Mouse (Mus musculus): ENCODE measurements around the gene Cdkn2aipnl. TPM values are rescaled to one million over a fixed set of nuclear protein-coding genes. Genes with fewer than 3 reads are reported as not detected.

Gene Cdkn2aipnl
- total RNA-seq (2014; rRNA removed) (84.6 and 87.8 TPM in 2 replicates), polyA plus RNA-seq (2015; fragmentation: Nextera tagmentation; extraction: Ambion mirVana) (99.5 and 104 TPM in 2 replicates)

DNA sequence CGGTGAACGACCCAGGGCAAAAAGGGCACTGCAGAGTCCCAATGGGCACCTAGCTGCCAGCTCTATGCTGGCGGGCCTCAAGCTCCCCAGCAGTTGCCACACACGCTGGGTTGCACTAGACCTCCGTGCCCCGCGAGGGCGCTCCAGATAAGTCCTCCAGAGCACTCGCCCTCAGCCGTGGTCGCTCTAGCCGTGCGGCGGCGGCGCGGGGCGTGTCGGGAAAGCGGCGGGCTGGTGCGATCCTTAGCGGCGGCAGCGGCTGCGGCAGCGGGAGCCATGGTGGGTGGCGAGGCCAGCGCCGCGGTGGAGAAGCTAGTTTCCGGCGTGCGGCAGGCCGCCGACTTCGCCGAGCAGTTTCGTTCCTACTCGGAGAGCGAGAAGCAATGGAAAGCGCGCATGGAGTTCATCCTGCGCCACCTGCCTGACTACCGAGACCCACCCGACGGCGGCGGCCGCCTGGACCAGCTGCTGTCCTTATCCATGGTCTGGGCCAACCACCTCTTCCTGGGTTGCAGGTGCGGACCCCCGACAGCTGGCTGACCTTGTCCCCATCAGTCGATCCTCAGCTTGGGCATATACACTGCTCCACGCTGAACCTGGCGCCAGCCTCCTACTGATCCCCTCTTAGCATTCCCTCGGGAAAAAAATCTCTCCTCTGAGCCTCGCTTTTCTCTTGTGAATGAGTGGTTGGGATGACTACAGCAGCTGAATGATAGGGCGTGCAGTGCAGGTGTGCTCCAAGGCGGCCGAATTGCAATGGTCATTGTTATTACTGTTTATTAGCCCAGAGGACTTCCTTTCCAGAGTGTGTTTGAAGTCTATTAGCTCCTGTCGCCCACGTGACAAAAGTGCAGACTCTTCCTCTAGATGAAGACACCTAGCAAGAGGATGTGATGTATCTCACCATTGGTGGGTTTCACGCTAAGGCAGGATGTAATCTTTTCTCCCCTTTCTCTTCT lies at the start of gene Cdkn2aipnl:
Cdkn2aipnl (plus strand) TSS at position 219 of the 959 bp plus-strand sequence.
- peaks cover 19% of the 10 kb centered on the region for H3K36me3 ChIP-seq (ENCODE audit: insufficient read depth, low read length)
- peaks cover 6% of the 10 kb centered on the region; the same call in 1 of the 2 replicates for H3K4me1 ChIP-seq (ENCODE audit: insufficient read depth, low read length)
- peak; percentile 89 for TF ChIP-seq CTCF (IDR thresholded peaks at IDR 0.05; ENCODE audit: low read depth)
- no peaks in the 10 kb centered on the region for H3K27me3 ChIP-seq (ENCODE audit: insufficient read depth, low read length)
- no peaks in the 10 kb centered on the region for H3K9me3 ChIP-seq (ENCODE audit: low read length)
- H3K27ac ChIP-seq = peak within 1 kb of the TSS; percentile 71
- DNase-seq (ENCODE audit: low spot score) (peak; percentile 98), ATAC-seq (peak; percentile 96)
- WGBS = 3% methylated on average over 54 of the region's 63 CpGs
- H3K4me2 ChIP-seq (ENCODE audit: low read depth, low read length) = peak within 1 kb of the TSS; percentile 83
- H3K9ac ChIP-seq (replicated peaks; ENCODE audit: low read length) = peak within 1 kb of the TSS; percentile 71
- peak within 1 kb of the TSS; percentile 70 for H3K4me3 ChIP-seq (ENCODE audit: low read length)

DNA sequence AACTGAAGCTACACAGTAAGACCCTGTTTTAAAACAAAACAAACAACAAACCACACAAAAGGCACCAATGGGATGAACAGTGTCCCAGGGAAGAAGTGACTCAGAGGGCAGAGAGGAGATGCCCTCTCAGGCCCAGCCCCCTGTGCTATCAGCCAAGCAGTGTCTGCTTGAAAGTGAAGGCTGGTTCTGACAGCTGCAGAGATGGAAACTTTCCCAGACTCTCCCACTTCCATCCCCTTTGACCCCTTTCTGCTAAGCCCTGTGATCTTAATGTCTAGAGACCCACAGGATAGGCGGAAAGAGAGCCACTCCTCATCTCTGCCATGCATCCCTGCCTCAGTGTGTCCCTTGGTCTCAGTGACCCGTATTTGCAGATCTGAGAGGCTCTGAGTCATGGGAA lies 49.5 kb upstream of the Cdkn2aipnl start:
- H3K36me3 ChIP-seq (ENCODE audit: insufficient read depth, low read length) = no peaks in the 10 kb centered on the region
- H3K4me1 ChIP-seq (ENCODE audit: insufficient read depth, low read length) = peaks cover 10% of the 10 kb centered on the region; the same call in 1 of the 2 replicates
- DNase-seq (ENCODE audit: low spot score) (no peak), ATAC-seq (no peak)
- 70% methylated on average over 2 of the region's 2 CpGs for WGBS
- no peak for TF ChIP-seq CTCF (IDR thresholded peaks at IDR 0.05; ENCODE audit: low read depth)
- H3K4me2 ChIP-seq (ENCODE audit: low read depth, low read length) = no peak overlapping the region
- H3K27me3 ChIP-seq (ENCODE audit: insufficient read depth, low read length) = no peaks in the 10 kb centered on the region
- H3K27ac ChIP-seq = no peak overlapping the region
- H3K4me3 ChIP-seq (ENCODE audit: low read length) = no peak overlapping the region
- no peaks in the 10 kb centered on the region for H3K9me3 ChIP-seq (ENCODE audit: low read length)
- H3K9ac ChIP-seq (replicated peaks; ENCODE audit: low read length) = no peak overlapping the region

DNA sequence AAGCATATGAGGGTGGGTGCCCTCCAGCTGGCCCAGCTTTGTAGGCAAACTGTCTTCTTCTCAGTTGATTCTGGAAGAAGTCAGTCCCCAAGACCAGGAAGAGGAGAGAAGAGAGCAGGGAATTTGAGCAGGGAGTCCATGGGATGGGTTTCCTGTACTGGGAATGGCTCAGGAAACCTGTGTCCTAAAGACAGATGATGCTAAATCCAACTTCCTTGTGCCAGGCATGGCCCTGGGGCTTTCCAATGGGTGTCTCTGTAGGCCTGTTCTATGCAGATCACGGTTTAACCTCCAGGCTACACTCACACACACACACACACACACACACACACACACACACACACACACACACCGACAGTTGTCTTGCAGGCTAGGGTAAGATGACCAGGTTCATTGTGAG lies 48.9 kb upstream of the Cdkn2aipnl start:
- Histone ChIP-seq H3K27ac (no peak overlapping the region), H3K27me3 (ENCODE audit: insufficient read depth, low read length) (no peaks in the 10 kb centered on the region), H3K9me3 (ENCODE audit: low read length) (no peaks in the 10 kb centered on the region; the same call in 1 of the 2 replicates), H3K9ac (replicated peaks; ENCODE audit: low read length) (no peak overlapping the region), H3K4me2 (ENCODE audit: low read depth, low read length) (no peak overlapping the region), H3K4me3 (ENCODE audit: low read length) (no peak overlapping the region), H3K36me3 (ENCODE audit: insufficient read depth, low read length) (no peaks in the 10 kb centered on the region), H3K4me1 (ENCODE audit: insufficient read depth, low read length) (peaks cover 10% of the 10 kb centered on the region; the same call in 1 of the 2 replicates)
- 87% methylated on average over 2 of the region's 2 CpGs for WGBS
- DNase-seq (ENCODE audit: low spot score) = no peak
- ATAC-seq = no peak
- no peak for TF ChIP-seq CTCF (IDR thresholded peaks at IDR 0.05; ENCODE audit: low read depth)

DNA sequence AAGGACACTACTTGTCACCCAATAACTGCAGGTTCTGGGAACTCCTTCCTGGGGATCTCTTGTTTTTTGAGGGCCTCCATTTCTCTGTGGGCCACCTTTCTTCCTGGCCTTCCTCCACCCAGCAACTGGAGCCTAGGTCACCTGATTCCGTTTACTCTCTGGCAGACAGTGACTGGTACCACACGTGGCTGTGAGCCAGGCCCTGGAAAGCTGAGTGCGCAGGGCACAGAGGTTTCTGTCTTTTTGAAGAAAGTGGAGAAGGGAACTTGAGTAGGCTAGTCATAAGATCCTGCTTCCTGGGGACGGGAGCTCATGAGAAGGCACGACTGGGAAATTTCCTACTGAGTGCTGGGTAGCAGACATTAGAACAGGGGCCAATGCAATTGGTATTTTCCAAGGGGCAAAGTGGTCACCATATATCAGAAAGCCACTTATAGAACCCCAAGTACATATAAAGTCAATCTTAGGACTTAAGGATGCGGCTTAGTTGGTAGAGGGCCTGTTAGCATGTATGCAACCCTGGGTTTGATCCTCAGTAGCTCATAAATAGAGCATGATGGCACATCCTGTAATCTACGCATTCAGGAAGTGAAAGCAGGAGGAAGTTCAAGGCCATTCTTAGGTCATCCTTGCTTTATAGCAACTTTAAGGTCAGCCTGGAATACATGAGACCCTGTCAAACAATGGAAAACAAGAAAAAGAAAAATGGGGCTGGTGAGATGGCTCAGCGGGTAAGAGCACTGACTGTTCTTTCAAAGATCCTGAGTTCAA lies 45.9 kb upstream of the Cdkn2aipnl start:
- Histone ChIP-seq H3K27ac (no peak overlapping the region), H3K27me3 (ENCODE audit: insufficient read depth, low read length) (no peaks in the 10 kb centered on the region), H3K9ac (replicated peaks; ENCODE audit: low read length) (no peak overlapping the region), H3K9me3 (ENCODE audit: low read length) (no peaks in the 10 kb centered on the region; the same call in 1 of the 2 replicates), H3K4me3 (ENCODE audit: low read length) (no peak overlapping the region), H3K4me2 (ENCODE audit: low read depth, low read length) (no peak overlapping the region), H3K36me3 (ENCODE audit: insufficient read depth, low read length) (no peaks in the 10 kb centered on the region), H3K4me1 (ENCODE audit: insufficient read depth, low read length) (0 out of 2 replicates have a peak, but pooled peaks cover 1% of the 10 kb centered on the region)
- TF ChIP-seq CTCF (IDR thresholded peaks at IDR 0.05; ENCODE audit: low read depth) = no peak
- ATAC-seq (no peak), DNase-seq (ENCODE audit: low spot score) (no peak)
- WGBS = 83% methylated on average over 8 of the region's 8 CpGs

DNA sequence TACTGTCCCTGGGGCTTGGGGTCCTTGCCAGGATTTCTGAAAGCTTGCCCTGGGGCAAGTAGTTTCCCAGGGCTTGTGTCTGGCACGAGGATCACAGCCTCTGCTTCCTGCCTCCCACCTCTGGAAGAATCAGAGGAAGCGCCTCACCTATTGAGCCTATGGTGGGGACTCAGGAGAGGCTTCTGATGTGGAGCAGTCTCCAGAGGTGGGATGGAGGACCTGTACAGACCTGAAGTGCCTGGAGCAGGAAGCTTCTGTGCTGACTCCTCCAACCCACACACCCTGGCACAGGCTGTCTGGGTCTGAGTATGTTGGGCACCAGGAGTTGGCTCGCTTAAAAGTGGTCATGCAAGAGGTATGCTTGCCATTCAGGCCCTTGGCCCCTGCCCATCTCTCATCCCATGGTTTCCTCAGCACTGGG lies 45.0 kb upstream of the Cdkn2aipnl start:
- H3K27me3 ChIP-seq (ENCODE audit: insufficient read depth, low read length) = no peaks in the 10 kb centered on the region
- no peak for ATAC-seq
- no peak for DNase-seq (ENCODE audit: low spot score)
- no peaks in the 10 kb centered on the region; the same call in 1 of the 2 replicates for H3K9me3 ChIP-seq (ENCODE audit: low read length)
- no peak overlapping the region for H3K4me2 ChIP-seq (ENCODE audit: low read depth, low read length)
- no peak for TF ChIP-seq CTCF (IDR thresholded peaks at IDR 0.05; ENCODE audit: low read depth)
- no peak overlapping the region for H3K27ac ChIP-seq
- H3K4me3 ChIP-seq (ENCODE audit: low read length) = no peak overlapping the region
- no peak overlapping the region for H3K9ac ChIP-seq (replicated peaks; ENCODE audit: low read length)
- H3K4me1 ChIP-seq (ENCODE audit: insufficient read depth, low read length) = no peaks in the 10 kb centered on the region
- no peaks in the 10 kb centered on the region for H3K36me3 ChIP-seq (ENCODE audit: insufficient read depth, low read length)
- 73% methylated on average over 3 of the region's 3 CpGs for whole genome bisulfite sequencing

DNA sequence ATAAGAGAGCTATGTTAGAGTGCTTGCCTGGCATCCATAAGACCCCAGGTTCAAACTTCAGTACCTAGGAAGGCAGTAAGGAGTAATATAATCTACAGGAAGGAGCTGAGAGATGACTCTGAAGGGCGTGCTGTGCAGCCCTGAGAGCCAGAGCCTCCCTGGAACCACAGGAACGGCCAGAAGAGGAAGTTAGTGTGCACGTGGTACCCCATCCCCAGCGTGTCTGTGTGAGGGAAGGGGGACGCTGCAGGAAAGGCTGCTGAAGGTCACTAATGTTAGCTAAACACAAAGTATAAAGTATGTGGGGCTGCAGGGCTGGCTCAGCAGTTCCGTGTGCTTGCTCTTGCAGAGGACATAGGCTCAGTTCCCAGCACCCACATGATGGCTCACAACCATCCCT lies 41.9 kb upstream of the Cdkn2aipnl start:
- Histone ChIP-seq H3K4me1 (ENCODE audit: insufficient read depth, low read length) (no peaks in the 10 kb centered on the region), H3K27me3 (ENCODE audit: insufficient read depth, low read length) (no peaks in the 10 kb centered on the region), H3K4me2 (ENCODE audit: low read depth, low read length) (no peak overlapping the region), H3K27ac (no peak overlapping the region), H3K36me3 (ENCODE audit: insufficient read depth, low read length) (no peaks in the 10 kb centered on the region), H3K4me3 (ENCODE audit: low read length) (no peak overlapping the region), H3K9me3 (ENCODE audit: low read length) (no peaks in the 10 kb centered on the region; the same call in 1 of the 2 replicates), H3K9ac (replicated peaks; ENCODE audit: low read length) (no peak overlapping the region)
- DNase-seq (ENCODE audit: low spot score) = no peak
- 70% methylated on average over 6 of the region's 6 CpGs for WGBS
- TF ChIP-seq CTCF (IDR thresholded peaks at IDR 0.05; ENCODE audit: low read depth) = no peak
- ATAC-seq = no peak

Data from hindbrain, postnatal 0 days (tissue).